9 mouse cellular contexts compared by ENCODE assay signal in the genomic region with DNA sequence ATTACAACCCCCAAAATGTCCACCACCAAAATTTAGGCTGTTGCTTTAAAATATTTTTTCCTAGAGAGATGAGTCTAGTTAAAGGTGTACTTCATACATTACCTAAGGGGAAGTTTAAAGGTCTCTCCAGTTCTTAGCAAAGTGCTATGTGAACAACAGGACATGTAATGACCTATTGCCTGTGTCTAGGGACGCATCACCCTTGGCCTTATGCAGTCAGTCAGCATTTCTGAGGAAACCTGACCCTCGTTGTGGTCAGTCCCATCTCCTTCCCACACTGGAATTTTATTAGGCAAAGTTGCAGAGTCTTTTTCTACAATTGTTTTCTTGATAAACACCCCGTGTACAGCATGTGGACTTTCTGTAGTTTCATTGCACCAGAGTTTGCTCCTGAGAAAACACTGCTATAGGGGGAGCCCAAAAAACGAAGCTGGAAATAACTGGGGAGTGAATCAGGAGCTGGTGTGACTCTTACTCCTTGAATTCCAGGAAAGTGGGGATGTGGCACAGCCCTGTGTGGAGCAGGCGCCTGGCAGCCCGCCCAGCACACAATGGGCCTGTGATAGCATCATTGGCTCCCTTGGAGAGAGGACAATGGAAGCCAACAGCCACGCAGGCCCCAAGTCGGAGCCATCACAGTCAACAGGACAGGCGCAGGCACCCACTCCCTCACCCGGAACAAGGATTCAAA.
DNase-seq lines count a peak whose midpoint lies in the region; ATAC-seq lines count a peak whose summit lies in the region.
"Had no signal": no experiment of that assay in that cellular context is flagged by ENCODE, and none has a peak within 500 bp of the region (broad histone marks: within the 10 kb centered on the region; RNA-seq: fewer than 3 reads in every experiment).

No protein-coding gene starts in this region.

- DNase-seq in right cerebral cortex, postnatal 4 days: peak; percentile 10
- DNase-seq in right cerebral cortex, adult 2 months (ENCODE audit: low spot score in 2 of 2): no peak
- peak; percentile 65 for DNase-seq in gastrocnemius, postnatal 25 days
- peak; percentile 29 for DNase-seq in kidney, postnatal 14 days
- peak; percentile 51 for DNase-seq in testis, postnatal 10 days (ENCODE audit: low spot score)
- no peak for DNase-seq in thymus, postnatal 14 days
- no peak for DNase-seq in liver, embryonic 11.5 days (ENCODE audit: low spot score)

- 71% methylated on average over 10 of the region's 10 CpGs for WGBS in liver, embryonic 11.5 days

- no peaks in the 10 kb centered on the region for H3K36me3 ChIP-seq in liver, embryonic 11.5 days (ENCODE audit: control insufficient read depth, insufficient read depth, low read length)
- H3K36me3 ChIP-seq: embryonic facial prominence, embryonic 13.5 days had no signal

- H3K9me3 ChIP-seq in liver, embryonic 11.5 days (ENCODE audit: control insufficient read depth, low read length): no peaks in the 10 kb centered on the region
- H3K9me3 ChIP-seq: embryonic facial prominence, embryonic 13.5 days had no signal

- no peaks in the 10 kb centered on the region for H3K27me3 ChIP-seq in liver, embryonic 11.5 days (replicated peaks; ENCODE audit: control insufficient read depth, insufficient read depth, low read length)
- H3K27me3 ChIP-seq: embryonic facial prominence, embryonic 13.5 days had no signal

- H3K9ac ChIP-seq in liver, embryonic 11.5 days (ENCODE audit: low read depth, low read length): no peak overlapping the region
- H3K9ac ChIP-seq: embryonic facial prominence, embryonic 13.5 days had no signal

- no peaks in the 10 kb centered on the region for H3K4me1 ChIP-seq in liver, embryonic 11.5 days (replicated peaks; ENCODE audit: control insufficient read depth, insufficient read depth, low read length)

- ATAC-seq in liver, embryonic 11.5 days (replicated peaks; ENCODE audit: low FRiP score): no peak
- ATAC-seq in frontal cortex, adult (ENCODE audit: low TSS enrichment): no peak

- H3K27ac ChIP-seq in liver, embryonic 11.5 days (ENCODE audit: low read depth, low read length): no peak overlapping the region
- H3K27ac ChIP-seq: embryonic facial prominence, embryonic 13.5 days had no signal

- H3K4me2 ChIP-seq in liver, embryonic 11.5 days: no peak overlapping the region
- H3K4me2 ChIP-seq: embryonic facial prominence, embryonic 13.5 days had no signal

- H3K4me3 ChIP-seq in liver, embryonic 11.5 days (ENCODE audit: low read depth, low read length): no peak overlapping the region
- H3K4me3 ChIP-seq: embryonic facial prominence, embryonic 13.5 days had no signal

Comparison
In these comparisons a context has a peak if more than half of its experiments do, and no peak if none do; other contexts are left out.
1. DNase-seq: peak in right cerebral cortex, postnatal 4 days (single experiment), gastrocnemius, postnatal 25 days (single experiment), kidney, postnatal 14 days (single experiment) and testis, postnatal 10 days (single experiment); none in right cerebral cortex, adult 2 months (0 of 2), thymus, postnatal 14 days (single experiment) and liver, embryonic 11.5 days (single experiment).